Mouse (Mus musculus) small intestine, adult 2 months (tissue): Measurements from ENCODE around the gene Clmp. TPM values are rescaled to one million over a fixed set of nuclear protein-coding genes. Genes with fewer than 3 reads are reported as not detected.

Source experiments
- H3K27ac ChIP-seq: fragments of 200-500 bp; 2 replicates; pipeline ENCODE4 v1.5.1; 2012; ENCODE audit warnings: low read depth, low read length, control low read depth, inconsistent platforms; ENCODE audit not compliant: insufficient read depth
- H3K27me3 ChIP-seq: fragments of 200-500 bp; 2 replicates; pipeline ENCODE4 v1.6.1; 2012; ENCODE audit warnings: mild to moderate bottlenecking, moderate library complexity, low read length, inconsistent platforms; ENCODE audit not compliant: control insufficient read depth, insufficient read depth
- H3K36me3 ChIP-seq: fragments of 200-500 bp; 2 replicates; pipeline ENCODE4 v1.6.1; 2012; ENCODE audit warnings: mild to moderate bottlenecking, low read length, control low read depth, inconsistent platforms; ENCODE audit not compliant: control insufficient read depth, insufficient read depth
- H3K4me1 ChIP-seq: fragments of 200-500 bp; 2 replicates; pipeline ENCODE4 v1.6.1; 2012; ENCODE audit warnings: low read length, inconsistent platforms, mixed read lengths; ENCODE audit not compliant: control insufficient read depth, insufficient read depth, insufficient read length
- H3K4me3 ChIP-seq: fragments of 200-500 bp; 2 replicates; pipeline ENCODE4 v1.5.1; 2012; ENCODE audit warnings: low read depth, mild to moderate bottlenecking, control low read depth, inconsistent platforms, low read length, moderate library complexity
- CTCF ChIP-seq: fragments of 200-500 bp; IDR thresholded peaks from 2 replicates; pipeline ENCODE4 v1.5.1; 2012; ENCODE audit warnings: low read depth, mild to moderate bottlenecking, control low read depth, inconsistent platforms, low read length, moderate library complexity, mixed read lengths; ENCODE audit not compliant: insufficient replicate concordance, insufficient read length; ENCODE audit errors: extremely low read depth
- POLR2A ChIP-seq: fragments of 200-500 bp; IDR thresholded peaks from 2 replicates; pipeline ENCODE4 v1.6.1; 2012; ENCODE audit warnings: low read depth, mild to moderate bottlenecking, control low read depth, inconsistent platforms, low read length, moderate library complexity
- WGBS: fragments of 180-500 bp; shearing (Covaris S2); methylation state at CpG from one replicate; pipeline ENCODE4 v1.1.7; 2018; 5-methylcytosine and 5-hydroxymethylcytosine counted together
- polyA plus RNA-seq: library from polyadenylated mRNA; depleted of rRNA; stranded (reverse); fragments of >200 nt; gene quantifications from 2 replicates; pipeline ENCODE4 v1.2.3, GENCODE M21; 2012; rRNA removed

Gene Clmp
- polyA plus RNA-seq, 1 experiment, result 37.6 TPM

DNA sequence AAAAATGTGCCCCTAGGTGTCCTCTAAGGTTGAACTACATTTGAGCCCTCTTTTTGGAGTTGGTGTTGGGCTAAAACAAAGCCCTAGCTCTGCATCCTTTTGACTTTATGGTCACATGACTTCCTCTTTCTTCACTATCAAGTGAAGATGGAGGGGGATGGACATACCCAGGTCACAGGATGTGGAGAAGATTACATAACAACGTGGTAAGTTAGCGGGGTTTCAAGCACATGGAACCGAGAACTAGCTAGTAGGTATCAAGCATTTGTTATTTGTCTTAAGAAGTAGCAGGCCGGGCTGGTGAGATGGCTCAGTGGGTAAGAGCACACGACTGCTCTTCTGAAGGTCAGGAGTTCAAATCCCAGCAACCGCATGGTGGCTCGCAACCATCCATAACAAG lies 128.3 kb downstream of the Clmp start:
- TF ChIP-seq CTCF (no peak), POLR2A (no peak)
- Histone ChIP-seq H3K4me3 (no peak overlapping the region), H3K4me1 (no peaks in the 10 kb centered on the region), H3K36me3 (0 out of 2 replicates have a peak, but pooled peaks cover 2% of the 10 kb centered on the region), H3K27me3 (no peaks in the 10 kb centered on the region), H3K27ac (no peak overlapping the region)
- 82% methylated on average over 7 of the region's 7 CpGs for WGBS

DNA sequence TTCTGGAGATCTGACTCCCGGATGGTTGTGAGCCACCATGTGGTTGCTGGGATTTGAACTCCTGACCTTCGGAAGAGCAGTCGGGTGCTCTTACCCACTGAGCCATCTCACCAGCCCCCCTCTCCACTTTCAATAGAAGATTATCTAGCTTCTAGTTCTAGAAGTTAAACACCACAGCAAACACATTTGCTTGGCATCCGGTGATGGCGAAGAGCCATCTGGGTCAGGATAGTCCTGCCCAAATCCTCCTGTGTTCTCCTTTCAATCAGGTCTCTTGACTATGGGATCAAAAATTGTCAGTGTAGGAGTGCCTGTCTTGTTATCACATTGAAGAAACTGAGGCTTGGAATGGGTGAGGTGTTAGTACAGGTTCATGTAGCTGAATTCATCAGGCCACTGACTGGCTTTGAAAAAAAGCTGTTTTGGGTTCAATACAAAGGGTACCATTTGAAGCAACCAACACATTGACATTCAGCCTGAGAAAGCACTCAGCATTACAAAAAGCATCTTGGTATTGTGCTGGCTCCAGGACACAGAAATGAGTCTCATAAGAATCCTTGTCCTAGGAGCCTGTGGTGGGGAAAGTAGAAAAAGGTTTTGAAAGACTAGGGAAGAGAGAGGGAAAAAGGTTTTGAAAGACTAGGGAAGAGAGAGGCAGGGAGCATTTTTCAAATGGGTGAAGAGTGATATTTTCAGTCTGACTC lies 131.7 kb downstream of the Clmp start:
- Histone ChIP-seq H3K27me3 (no peaks in the 10 kb centered on the region), H3K36me3 (no peaks in the 10 kb centered on the region), H3K4me3 (no peak overlapping the region), H3K4me1 (no peaks in the 10 kb centered on the region; the same call in 1 of the 2 replicates), H3K27ac (no peak overlapping the region)
- 90% methylated on average over 5 of the region's 5 CpGs for WGBS
- TF ChIP-seq CTCF (no peak), POLR2A (no peak)

DNA sequence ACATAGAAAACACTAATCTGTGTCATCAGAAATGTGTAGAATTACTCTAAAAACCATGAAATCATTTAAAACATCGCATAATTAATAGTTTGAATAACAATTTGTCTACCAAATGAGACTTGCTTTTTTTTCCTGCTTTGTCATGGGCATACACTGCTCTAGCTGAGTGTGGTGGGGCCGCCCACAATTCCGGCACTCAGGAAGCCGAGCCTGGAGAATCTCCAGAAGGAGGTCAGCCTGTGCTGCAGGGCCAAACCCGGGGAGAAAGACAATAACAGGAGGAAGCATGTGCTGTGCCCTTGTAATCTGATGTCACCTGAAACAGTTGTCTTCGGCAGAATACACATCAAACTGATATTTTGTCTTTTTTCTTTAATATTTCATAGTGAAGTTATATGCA lies 139.8 kb downstream of the Clmp start:
- TF ChIP-seq CTCF (no peak), POLR2A (no peak)
- Histone ChIP-seq H3K36me3 (no peaks in the 10 kb centered on the region), H3K4me3 (no peak overlapping the region), H3K27ac (no peak overlapping the region), H3K27me3 (no peaks in the 10 kb centered on the region), H3K4me1 (peaks cover 3% of the 10 kb centered on the region)
- WGBS, result 50% methylated on average over 6 of the region's 6 CpGs

DNA sequence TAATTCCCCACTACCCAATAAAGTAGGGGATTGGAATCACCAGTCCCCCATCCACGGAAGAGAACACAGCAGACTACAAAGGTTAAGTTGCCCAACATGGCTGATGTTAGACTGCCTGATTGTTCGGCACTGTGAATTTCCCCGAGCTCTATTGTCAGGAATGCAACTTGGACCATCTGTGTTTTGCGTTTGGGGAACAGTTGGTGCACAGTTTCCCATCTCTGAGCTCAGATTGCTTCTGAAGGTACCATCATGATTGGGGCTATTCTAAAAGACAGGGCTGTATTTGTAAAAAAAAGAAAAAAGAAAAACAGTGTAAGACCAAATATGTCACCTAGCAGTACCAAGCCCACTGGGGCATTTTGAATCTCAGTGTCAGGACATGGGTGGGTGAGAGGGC lies 141.6 kb downstream of the Clmp start:
- no peak overlapping the region for H3K27ac ChIP-seq
- TF ChIP-seq CTCF (no peak), POLR2A (no peak)
- WGBS, result 84% methylated on average over 4 of the region's 4 CpGs

DNA sequence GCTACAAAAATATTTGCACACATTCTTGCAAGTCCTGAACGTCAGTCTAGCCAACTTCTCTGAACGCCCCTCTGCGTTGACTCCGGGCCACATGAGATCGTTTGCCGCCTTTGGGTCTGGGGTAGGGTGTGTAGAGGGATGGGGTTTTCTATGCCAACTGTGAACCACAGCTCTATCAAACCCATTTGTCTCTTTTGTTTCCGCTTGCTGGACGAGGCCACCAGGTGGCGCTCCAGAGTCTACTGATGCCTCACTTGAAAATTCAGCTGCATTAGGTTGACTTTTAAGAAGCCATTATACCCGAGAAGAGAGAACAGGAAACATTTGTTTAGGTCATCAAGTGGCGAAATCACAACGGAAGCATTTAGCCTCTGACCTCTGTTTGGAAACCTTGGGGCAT lies 148.8 kb downstream of the Clmp start:
- no peaks in the 10 kb centered on the region for H3K4me1 ChIP-seq
- 5% methylated on average over 12 of the region's 12 CpGs for WGBS
- H3K27ac ChIP-seq, result no peak overlapping the region
- no peaks in the 10 kb centered on the region for H3K27me3 ChIP-seq
- no peak overlapping the region for H3K4me3 ChIP-seq
- TF ChIP-seq POLR2A (no peak), CTCF (peak; percentile 93; the same call in 1 of the 2 replicates)
- no peaks in the 10 kb centered on the region for H3K36me3 ChIP-seq

More for the DNA sequence above, 141.6 kb downstream of the Clmp start:
- H3K27me3 ChIP-seq, result no peaks in the 10 kb centered on the region
- peaks cover 3% of the 10 kb centered on the region; the same call in 1 of the 2 replicates for H3K4me1 ChIP-seq
- no peaks in the 10 kb centered on the region for H3K36me3 ChIP-seq
- no peak overlapping the region for H3K4me3 ChIP-seq

Other genes with a start within 250 kb of the Clmp start
- gene Gramd1b, start 154.6 kb upstream of the Clmp start, polyA plus RNA-seq, result 20.3 and 128 TPM in 2 replicates
- gene Gm21915, start 15.3 kb upstream of the Clmp start, polyA plus RNA-seq, result not detected in 2 replicates
- gene Hspa8, start 115.0 kb downstream of the Clmp start, polyA plus RNA-seq, result 685 and 816 TPM in 2 replicates
- gene Bsx, start 188.2 kb downstream of the Clmp start, polyA plus RNA-seq, result not detected in 2 replicates